29 mouse cellular contexts compared by ENCODE assay signal in genomic region chr11:46263291-46263690, GRCm38 (mm10). TPM values are rescaled to one million over a fixed set of nuclear protein-coding genes. Genes with fewer than 3 reads are reported as not detected.
"Had no signal": no experiment of that assay in that cellular context is flagged by ENCODE, and none has a peak within 500 bp of the region (broad histone marks: within the 10 kb centered on the region; RNA-seq: fewer than 3 reads in every experiment).

No protein-coding gene starts in this region.

- H3K27me3 ChIP-seq: heart, embryonic 12.5 days; hindbrain, embryonic 12.5 days; intestine, embryonic 15.5 days; limb, embryonic 12.5 days had no signal

- H3K27ac ChIP-seq: heart, embryonic 10.5 days; hindbrain, embryonic 10.5 days; hindbrain, embryonic 12.5 days; hindbrain, embryonic 14.5 days; intestine, embryonic 15.5 days; layer of hippocampus, adult 2 months; left cerebral cortex, adult 2 months; limb, embryonic 10.5 days; limb, embryonic 12.5 days had no signal

- H3K4me2 ChIP-seq: heart, embryonic 12.5 days; hindbrain, embryonic 12.5 days; hindbrain, embryonic 14.5 days; intestine, embryonic 15.5 days; limb, embryonic 12.5 days; liver, embryonic 11.5 days had no signal

- H3K4me3 ChIP-seq: heart, embryonic 10.5 days; heart, embryonic 12.5 days; hindbrain, embryonic 10.5 days; hindbrain, embryonic 12.5 days; intestine, embryonic 15.5 days; layer of hippocampus, adult 2 months; left cerebral cortex, adult 2 months; limb, embryonic 10.5 days; limb, embryonic 12.5 days had no signal

- DNase-seq: gastrocnemius, postnatal 25 days; heart, adult 18-20 months; heart, postnatal 10 days; heart, postnatal 4 days; kidney, adult 18-20 months; kidney, adult 8-10 months; kidney, postnatal 10 days; kidney, postnatal 4 days; liver had no signal

- H3K36me3 ChIP-seq: heart, embryonic 10.5 days; intestine, embryonic 15.5 days had no signal

- H3K9me3 ChIP-seq: heart, embryonic 10.5 days; heart, embryonic 12.5 days; hindbrain, embryonic 10.5 days; hindbrain, embryonic 12.5 days; intestine, embryonic 15.5 days; limb, embryonic 10.5 days; limb, embryonic 12.5 days had no signal

- H3K4me1 ChIP-seq: heart, embryonic 10.5 days; heart, embryonic 12.5 days; hindbrain, embryonic 10.5 days; hindbrain, embryonic 12.5 days; intestine, embryonic 15.5 days; limb, embryonic 10.5 days; limb, embryonic 12.5 days had no signal

- ATAC-seq: hindbrain, embryonic 16.5 days; inflammation-experienced regulatory T-cells, adult 6 months; intestine, embryonic 15.5 days; intestine, postnatal 0 days had no signal

- H3K9ac ChIP-seq: heart, embryonic 12.5 days; hindbrain, embryonic 12.5 days; hindbrain, embryonic 14.5 days; intestine, embryonic 15.5 days; limb, embryonic 12.5 days had no signal

RNA-seq across cellular contexts. Expression of gene Fndc9, which starts 28.0 kb away (rescaled TPM):
- total RNA-seq: gastrocnemius, adult 8-10 months; gastrocnemius, postnatal 25 days; gastrocnemius, postnatal 4 days; granulocyte monocyte progenitor cell, adult 5-6 weeks; heart, adult 18-20 months; heart, adult 8-10 months; heart, postnatal 10 days; heart, postnatal 25 days; heart, postnatal 4 days had no signal
- polyA plus RNA-seq: intestine, embryonic 15.5 days; kidney, embryonic 14.5 days; liver, embryonic 11.5 days had no signal
